9 mouse cellular contexts compared by ENCODE assay signal in the genomic region with DNA sequence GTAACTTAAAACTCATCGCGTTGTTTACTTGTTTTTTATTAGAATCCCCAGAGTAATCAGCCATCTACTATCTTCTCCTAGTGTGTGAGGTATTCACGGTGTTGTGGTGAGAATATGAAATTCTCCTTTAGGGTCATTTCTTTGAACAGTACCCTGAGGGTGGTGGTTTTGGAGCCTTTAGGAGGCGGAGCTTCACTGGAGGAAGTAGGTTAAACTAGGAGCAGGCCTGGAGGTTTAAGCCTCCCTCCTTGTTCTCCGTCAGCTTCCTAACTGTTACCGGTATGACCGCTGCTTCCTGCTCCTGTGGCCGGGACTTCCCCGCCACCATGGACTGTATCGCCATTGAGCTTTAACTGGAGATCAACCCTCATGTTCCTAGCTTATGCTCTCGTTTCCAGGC.
DNase-seq lines count a peak whose midpoint lies in the region; ATAC-seq and TF ChIP-seq lines count a peak whose summit lies in the region.
"Had no signal": no experiment of that assay in that cellular context is flagged by ENCODE, and none has a peak within 500 bp of the region (broad histone marks: within the 10 kb centered on the region; RNA-seq: fewer than 3 reads in every experiment).

No protein-coding gene starts in this region.

- no peak overlapping the region for H3K27ac ChIP-seq in lung, embryonic 14.5 days (ENCODE audit: low read depth)
- no peak overlapping the region for H3K27ac ChIP-seq in liver, embryonic 12.5 days
- no peak overlapping the region for H3K27ac ChIP-seq in midbrain, embryonic 14.5 days (replicated peaks; ENCODE audit: low read depth, low read length)
- H3K27ac ChIP-seq: midbrain, embryonic 12.5 days had no signal

- no peak overlapping the region for H3K4me2 ChIP-seq in lung, embryonic 14.5 days
- H3K4me2 ChIP-seq in liver, embryonic 12.5 days: peak overlapping the region; percentile 21
- H3K4me2 ChIP-seq in midbrain, embryonic 14.5 days (ENCODE audit: low read length): no peak overlapping the region
- H3K4me2 ChIP-seq: midbrain, embryonic 12.5 days had no signal

- H3K4me3 ChIP-seq in lung, embryonic 14.5 days (ENCODE audit: low read depth, low read length): no peak overlapping the region
- H3K4me3 ChIP-seq in liver, embryonic 12.5 days: no peak overlapping the region
- H3K4me3 ChIP-seq in midbrain, embryonic 14.5 days (replicated peaks; ENCODE audit: low read depth, low read length): no peak overlapping the region
- H3K4me3 ChIP-seq: midbrain, embryonic 12.5 days had no signal

- H3K9ac ChIP-seq in lung, embryonic 14.5 days: no peak overlapping the region
- no peak overlapping the region for H3K9ac ChIP-seq in liver, embryonic 12.5 days
- H3K9ac ChIP-seq in midbrain, embryonic 14.5 days (replicated peaks; ENCODE audit: low read length): no peak overlapping the region
- H3K9ac ChIP-seq: midbrain, embryonic 12.5 days had no signal

- WGBS in lung, embryonic 14.5 days: 51% methylated on average over 11 of the region's 11 CpGs
- 23% methylated on average over 11 of the region's 11 CpGs for WGBS in liver, embryonic 12.5 days (ENCODE audit: insufficient replicate concordance)
- 59% methylated on average over 11 of the region's 11 CpGs for WGBS in midbrain, embryonic 14.5 days

- no peak for TF ChIP-seq CTCF in lung, embryonic 14.5 days (IDR thresholded peaks at IDR 0.05; ENCODE audit: low read depth)

- intact Hi-C loops in gastrocnemius, postnatal 36 days (cut with DNase I): loop anchor here (2.0 to 5.0 kb wide), 2 partner anchors 457 to 667 kb away; no protein-coding TSS in a partner anchor

- peak; percentile 6; the same call in 1 of the 2 replicates for ATAC-seq in lung, embryonic 14.5 days (ENCODE audit: insufficient read depth)
- peak; percentile 85 to 91 for ATAC-seq in hematopoietic stem cell, adult 5-6 weeks (replicated peaks in 1 of 2; ENCODE audit: insufficient read depth in 1 of 2, low FRiP score in 2 of 2, low TSS enrichment in 1 of 2, low read depth in 1 of 2, poor library complexity in 2 of 2, severe bottlenecking in 2 of 2)
- no peak for ATAC-seq in liver, embryonic 12.5 days
- ATAC-seq in midbrain, embryonic 14.5 days (ENCODE audit: low FRiP score, low TSS enrichment): no peak

- no peaks in the 10 kb centered on the region for H3K4me1 ChIP-seq in lung, embryonic 14.5 days (ENCODE audit: insufficient read depth)
- 0 out of 2 replicates have a peak, but pooled peaks cover 21% of the 10 kb centered on the region for H3K4me1 ChIP-seq in liver, embryonic 12.5 days
- no peaks in the 10 kb centered on the region for H3K4me1 ChIP-seq in midbrain, embryonic 14.5 days (ENCODE audit: control insufficient read depth, insufficient read depth, low read length)
- H3K4me1 ChIP-seq: midbrain, embryonic 12.5 days had no signal

- peaks cover 10% of the 10 kb centered on the region for H3K36me3 ChIP-seq in lung, embryonic 14.5 days (ENCODE audit: insufficient read depth)
- peaks cover 11% of the 10 kb centered on the region for H3K36me3 ChIP-seq in liver, embryonic 12.5 days
- H3K36me3 ChIP-seq in midbrain, embryonic 14.5 days (ENCODE audit: control insufficient read depth, insufficient read depth, low read length): no peaks in the 10 kb centered on the region

- no peak for DNase-seq in lung, embryonic 14.5 days
- DNase-seq in lung, postnatal 4 days: no peak
- peak; percentile 26 for DNase-seq in thymus, postnatal 25 days
- no peak for DNase-seq in cerebellum, postnatal 4 days (ENCODE audit: low spot score in 2 of 2)
- DNase-seq in midbrain, embryonic 14.5 days: no peak
- no peak for DNase-seq in gastrocnemius, postnatal 36 days

- H3K27me3 ChIP-seq in lung, embryonic 14.5 days (ENCODE audit: insufficient read depth, low read length): no peaks in the 10 kb centered on the region
- H3K27me3 ChIP-seq in liver, embryonic 12.5 days (replicated peaks): no peaks in the 10 kb centered on the region
- no peaks in the 10 kb centered on the region for H3K27me3 ChIP-seq in midbrain, embryonic 14.5 days (ENCODE audit: control insufficient read depth, insufficient read depth, low read length)
- H3K27me3 ChIP-seq: midbrain, embryonic 12.5 days had no signal

- H3K9me3 ChIP-seq in lung, embryonic 14.5 days (ENCODE audit: low read depth, low read length): no peaks in the 10 kb centered on the region
- no peaks in the 10 kb centered on the region for H3K9me3 ChIP-seq in liver, embryonic 12.5 days (replicated peaks)
- no peaks in the 10 kb centered on the region for H3K9me3 ChIP-seq in midbrain, embryonic 14.5 days (ENCODE audit: control insufficient read depth, low read length)
- H3K9me3 ChIP-seq: midbrain, embryonic 12.5 days had no signal

Comparison
In these comparisons a context has a peak if more than half of its experiments do, and no peak if none do; other contexts are left out.
1. ATAC-seq: peak in lung, embryonic 14.5 days (single experiment) and hematopoietic stem cell, adult 5-6 weeks (2 of 2); none in liver, embryonic 12.5 days (single experiment) and midbrain, embryonic 14.5 days (single experiment).